Mouse (Mus musculus) kidney, adult 8-10 months (tissue): ENCODE measurements around the gene Vps45.
A peak's percentile ranks its signal among the peaks of the same experiment; 100 is the strongest.

Experiments used
- DNase-seq, 2 experiments: peaks; one replicate each; pipeline ENCODE4 v3.0.0; 2022

Gene Vps45

GRCm38 (mm10) chr3:96033046-96033445 lies 25.2 kb downstream of the Vps45 start:
- no peak for DNase-seq

GRCm38 (mm10) chr3:96032652-96033017 lies 25.6 kb downstream of the Vps45 start:
- DNase-seq: no peak

- no peak for DNase-seq
Observed at GRCm38 (mm10) chr3:96031991-96032651, 26.1 kb downstream of the Vps45 start.

GRCm38 (mm10) chr3:96029766-96030165 lies 28.5 kb downstream of the Vps45 start:
- DNase-seq: no peak

GRCm38 (mm10) chr3:96029336-96029735 lies 28.9 kb downstream of the Vps45 start:
- peak; percentile 28 to 49 for DNase-seq

- no peak for DNase-seq
Observed at GRCm38 (mm10) chr3:96027875-96028274, 30.4 kb downstream of the Vps45 start.

GRCm38 (mm10) chr3:96027145-96027544 lies 31.1 kb downstream of the Vps45 start:
- DNase-seq: no peak

GRCm38 (mm10) chr3:96021421-96022128 lies 36.7 kb downstream of the Vps45 start:
- no peak for DNase-seq

- DNase-seq: no peak
Observed at GRCm38 (mm10) chr3:96020735-96021134, 37.5 kb downstream of the Vps45 start.

GRCm38 (mm10) chr3:96017461-96017860 lies 40.8 kb downstream of the Vps45 start:
- DNase-seq: no peak

- no peak for DNase-seq
Observed at GRCm38 (mm10) chr3:96016257-96016889, 41.9 kb downstream of the Vps45 start.

- no peak for DNase-seq
Observed at GRCm38 (mm10) chr3:96015681-96016080, 42.6 kb downstream of the Vps45 start.

GRCm38 (mm10) chr3:96012805-96013204 lies 45.5 kb downstream of the Vps45 start:
- DNase-seq: no peak

GRCm38 (mm10) chr3:96008463-96008862 lies 49.8 kb downstream of the Vps45 start:
- no peak for DNase-seq

- no peak for DNase-seq
Observed at GRCm38 (mm10) chr3:96001560-96001959, 56.7 kb downstream of the Vps45 start.

- no peak for DNase-seq
Observed at GRCm38 (mm10) chr3:96000921-96001501, 57.3 kb downstream of the Vps45 start.

GRCm38 (mm10) chr3:96000080-96000632 lies 58.1 kb downstream of the Vps45 start:
- no peak for DNase-seq

- DNase-seq: no peak
Observed at GRCm38 (mm10) chr3:95999308-96000079, 58.8 kb downstream of the Vps45 start.

GRCm38 (mm10) chr3:95997203-95997721 lies 61.0 kb downstream of the Vps45 start:
- DNase-seq: no peak

- no peak for DNase-seq
Observed at GRCm38 (mm10) chr3:95996451-95997073, 61.7 kb downstream of the Vps45 start.

- DNase-seq: peak in 1 of 2 experiments; percentile 42
Observed at GRCm38 (mm10) chr3:95995802-95996428, 62.4 kb downstream of the Vps45 start, which contains the start of gene Plekho1. TSS of gene Plekho1 (minus strand) at chr3:95996001.
